ENCODE assay signal across 25 mouse cellular contexts in genomic region chr2:164114051-164114450, GRCm38 (mm10). TPM values are rescaled to one million over a fixed set of nuclear protein-coding genes. Genes with fewer than 3 reads are reported as not detected.
"Had no signal": no experiment of that assay in that cellular context is flagged by ENCODE, and none has a peak within 500 bp of the region (broad histone marks: within the 10 kb centered on the region; RNA-seq: fewer than 3 reads in every experiment).

No protein-coding gene starts in this region.

- H3K9me3 ChIP-seq: forebrain, embryonic 15.5 days; heart, embryonic 13.5 days; heart, embryonic 15.5 days; hindbrain, embryonic 13.5 days; hindbrain, embryonic 15.5 days; liver, embryonic 12.5 days had no signal

- H3K27ac ChIP-seq: forebrain, embryonic 15.5 days; heart, embryonic 13.5 days; heart, embryonic 15.5 days; hindbrain, embryonic 13.5 days; hindbrain, embryonic 15.5 days; hindbrain, postnatal 0 days; layer of hippocampus, adult 2 months; left cerebral cortex, adult 2 months; liver, embryonic 12.5 days; liver, embryonic 14.5 days had no signal

- H3K4me1 ChIP-seq: forebrain, embryonic 15.5 days; heart, embryonic 15.5 days; hindbrain, embryonic 13.5 days; hindbrain, embryonic 15.5 days; liver, embryonic 12.5 days had no signal

- ATAC-seq: forebrain, embryonic 15.5 days; forebrain, postnatal 0 days; hindbrain, postnatal 0 days; intestine, postnatal 0 days; liver, embryonic 12.5 days had no signal

- H3K27me3 ChIP-seq: forebrain, embryonic 15.5 days; heart, embryonic 13.5 days; heart, embryonic 15.5 days; hindbrain, embryonic 13.5 days; hindbrain, embryonic 15.5 days; liver, embryonic 12.5 days had no signal

- H3K4me2 ChIP-seq: forebrain, embryonic 15.5 days; heart, embryonic 11.5 days; heart, embryonic 13.5 days; heart, embryonic 15.5 days; hindbrain, embryonic 13.5 days; hindbrain, embryonic 15.5 days; liver, embryonic 12.5 days had no signal

- H3K9ac ChIP-seq: forebrain, embryonic 15.5 days; forebrain, postnatal 0 days; heart, embryonic 13.5 days; heart, embryonic 15.5 days; hindbrain, embryonic 13.5 days; hindbrain, embryonic 15.5 days; liver, embryonic 12.5 days; liver, embryonic 14.5 days had no signal

- H3K4me3 ChIP-seq: forebrain, embryonic 15.5 days; heart, embryonic 13.5 days; heart, embryonic 15.5 days; hindbrain, embryonic 13.5 days; hindbrain, embryonic 15.5 days; layer of hippocampus, adult 2 months; left cerebral cortex, adult 2 months; liver, embryonic 12.5 days had no signal

- DNase-seq: forebrain, postnatal 0 days; gastrocnemius, postnatal 14 days; gastrocnemius, postnatal 36 days; heart, postnatal 14 days; heart, postnatal 36 days; kidney, adult 18-20 months; kidney, adult 8-10 months; kidney, postnatal 10 days; kidney, postnatal 25 days; kidney, postnatal 4 days had no signal

RNA-seq across cellular contexts. Expression of gene Kcns1, which starts 56.9 kb away (rescaled TPM):
- total RNA-seq: heart, postnatal 14 days; heart, postnatal 36 days; liver, adult 2 months had no signal
- polyA plus RNA-seq: hindbrain, embryonic 11.5 days; kidney, embryonic 14.5 days; liver, adult 2 months; liver, embryonic 12.5 days had no signal
